Mouse (Mus musculus) 3T3-L1 (cell line): ENCODE measurements around the gene Zfp282.
"Not testable (repeated sequence)": the region's sequence is repeated elsewhere in the genome, so short reads cannot be mapped to it uniquely, and the experiment has no call there.

Experiments
- DNase-seq: peaks from one replicate; pipeline ENCODE4 v3.0.0-alpha.2; 2015; ENCODE audit warnings: low read depth, low spot score

Zfp282 gene

DNA sequence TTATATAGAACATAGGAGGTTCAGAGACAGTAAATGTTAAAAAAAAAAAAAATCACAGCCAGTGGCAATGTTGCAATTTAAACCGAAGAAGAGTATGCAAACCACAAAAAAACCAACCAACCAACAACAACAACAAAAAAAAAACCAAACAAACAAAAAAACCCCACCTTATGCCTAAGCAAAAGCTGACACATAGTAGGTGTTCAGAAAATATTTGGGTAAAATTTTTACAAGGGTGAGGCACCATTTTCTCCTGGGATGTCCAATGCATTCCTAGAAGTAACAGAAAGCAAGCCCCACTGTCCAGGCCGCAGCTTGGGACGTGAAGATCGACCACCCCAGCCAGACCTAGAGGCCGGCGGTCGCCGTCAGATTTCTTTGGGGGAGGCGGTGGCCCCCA is at the start of gene Zfp282:
Zfp282 (plus strand) TSS at position 147 of the 400 bp plus-strand sequence.
- no peak for DNase-seq

DNA sequence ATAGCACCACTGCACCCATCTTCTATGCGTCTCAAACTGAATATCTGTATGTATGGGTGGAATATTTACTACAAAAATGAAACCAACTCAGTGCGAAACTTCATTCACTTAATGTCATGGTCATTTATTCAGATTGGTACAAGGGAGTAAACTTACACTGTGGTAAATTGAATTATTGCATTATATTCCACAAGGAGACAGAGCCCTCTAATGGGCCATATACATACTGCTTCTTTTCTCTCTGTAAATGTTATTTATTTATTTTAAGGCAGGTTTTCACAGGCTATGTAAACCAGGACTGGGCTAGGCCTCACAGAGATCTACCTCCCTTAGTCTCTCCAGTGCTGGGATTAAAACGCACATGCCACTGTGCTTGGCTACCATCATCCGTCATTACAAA is 49.5 kb upstream of the Zfp282 start:
- no peak for DNase-seq

DNA sequence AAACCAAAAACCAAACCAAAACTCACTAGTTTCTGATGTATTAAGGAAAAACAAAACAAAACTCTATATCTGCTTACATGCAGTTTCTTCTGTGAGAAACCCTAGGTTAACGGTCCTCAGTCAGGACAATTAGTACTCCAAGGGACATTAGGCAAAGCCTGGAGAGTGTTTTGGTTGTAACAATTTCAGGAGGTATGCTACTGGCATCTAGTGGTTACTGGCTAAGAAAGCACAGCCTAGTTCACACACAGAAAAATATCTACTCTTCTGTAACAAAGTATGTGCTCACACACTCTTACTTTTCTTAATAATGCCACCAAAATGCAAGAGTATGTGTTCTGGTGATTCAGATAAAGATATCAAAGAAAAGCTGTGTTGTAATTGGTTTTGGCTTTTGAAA is 48.1 kb upstream of the Zfp282 start:
- DNase-seq, result peak; percentile 73

DNA sequence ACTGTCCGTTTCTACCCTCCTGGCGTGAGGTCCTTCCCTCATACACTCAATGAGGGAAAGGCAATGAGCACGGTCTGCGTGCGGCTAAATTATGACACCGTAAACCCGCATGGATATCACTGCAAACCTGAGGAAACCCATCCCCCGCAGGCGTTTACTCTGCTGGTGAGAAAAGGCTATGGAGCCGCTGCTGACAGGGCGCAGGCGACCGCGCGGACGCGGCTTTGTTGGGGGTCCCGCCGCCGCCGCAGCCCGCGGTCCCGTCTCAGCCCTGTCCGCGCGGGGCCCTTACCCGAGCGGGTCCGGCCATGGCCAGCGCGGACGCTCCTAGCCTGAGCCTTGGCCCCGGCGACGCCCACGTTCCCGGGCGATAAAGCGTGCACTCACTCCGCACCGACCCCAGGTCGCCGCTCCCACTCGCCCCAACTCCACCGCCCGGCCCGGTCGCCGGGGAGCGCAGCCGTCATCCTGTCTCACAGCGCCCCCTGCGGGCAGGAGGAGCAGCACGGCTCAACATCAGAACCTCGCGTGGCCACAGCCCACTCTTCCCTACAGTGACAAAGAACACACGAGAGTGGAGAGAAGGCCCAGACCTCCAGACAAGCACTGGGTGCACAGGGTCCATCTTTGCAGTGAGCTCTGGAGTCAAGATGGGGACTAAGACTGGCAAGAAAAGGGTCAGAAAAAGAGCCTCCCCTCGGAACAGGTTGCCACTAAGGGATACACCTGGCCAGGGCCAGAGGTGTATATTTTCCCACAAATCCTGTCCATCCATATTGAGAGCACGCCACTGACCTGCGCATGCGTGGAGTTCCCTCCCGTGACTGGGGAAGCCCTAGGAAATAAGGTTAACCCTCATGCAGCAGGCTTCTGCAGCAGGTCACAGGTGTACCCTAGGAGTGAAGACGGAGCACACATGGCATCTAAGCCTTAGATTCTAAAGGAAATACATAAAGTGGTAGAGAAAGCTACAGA is 46.6 kb upstream of the Zfp282 start, which contains the start of gene Zfp786:
Zfp786 (minus strand) TSS at position 764 of the 975 bp plus-strand sequence.
- DNase-seq, result peak; percentile 89

DNA sequence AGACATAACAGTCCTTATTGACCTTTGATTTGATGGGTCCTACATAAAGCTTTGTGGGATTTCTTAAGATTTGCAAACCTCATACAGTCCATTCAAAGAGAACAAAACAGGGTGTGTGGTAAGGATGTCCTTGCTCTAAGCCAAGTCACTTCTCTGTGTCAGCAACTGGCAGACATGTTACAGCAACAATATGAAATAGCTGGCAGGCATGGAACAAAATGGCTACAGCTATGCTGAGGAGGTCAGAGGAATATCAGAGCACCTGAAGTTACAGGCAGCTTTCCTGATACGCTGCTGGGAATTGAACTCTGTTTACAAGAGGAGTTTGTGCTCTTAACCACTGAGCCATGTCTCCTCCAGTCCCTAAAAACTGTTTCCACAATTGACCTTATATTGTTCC is 44.8 kb upstream of the Zfp282 start:
- no peak for DNase-seq

DNA sequence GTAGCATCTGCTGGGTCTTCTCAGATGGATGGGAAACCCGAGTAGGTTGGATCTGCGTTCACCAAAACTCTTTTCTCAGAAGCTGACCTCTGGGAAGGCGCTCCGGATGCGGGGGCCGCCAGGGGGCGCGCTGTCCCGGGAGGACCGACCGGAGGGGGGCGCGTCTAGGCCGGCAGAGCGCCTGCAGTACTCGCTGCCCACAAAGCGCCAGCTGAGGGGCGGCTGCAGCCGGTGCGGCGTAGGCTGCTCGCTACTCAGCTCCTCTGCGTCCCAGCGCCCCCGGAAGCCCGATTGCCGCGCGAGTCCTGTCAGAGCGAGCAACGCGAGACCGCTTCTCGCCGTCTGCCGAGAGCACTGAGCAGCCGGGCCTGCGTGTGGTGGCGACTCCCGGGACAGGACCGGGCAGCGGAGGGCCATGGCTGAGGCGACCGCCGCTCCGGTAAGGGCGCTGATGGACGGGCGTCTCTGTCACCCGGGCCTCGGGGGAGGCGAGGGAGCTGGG is 41.5 kb upstream of the Zfp282 start, which contains the start of gene Zfp398:
Zfp398 (plus strand) TSS at position 180 of the 502 bp plus-strand sequence.
- peak; percentile 94 for DNase-seq

DNA sequence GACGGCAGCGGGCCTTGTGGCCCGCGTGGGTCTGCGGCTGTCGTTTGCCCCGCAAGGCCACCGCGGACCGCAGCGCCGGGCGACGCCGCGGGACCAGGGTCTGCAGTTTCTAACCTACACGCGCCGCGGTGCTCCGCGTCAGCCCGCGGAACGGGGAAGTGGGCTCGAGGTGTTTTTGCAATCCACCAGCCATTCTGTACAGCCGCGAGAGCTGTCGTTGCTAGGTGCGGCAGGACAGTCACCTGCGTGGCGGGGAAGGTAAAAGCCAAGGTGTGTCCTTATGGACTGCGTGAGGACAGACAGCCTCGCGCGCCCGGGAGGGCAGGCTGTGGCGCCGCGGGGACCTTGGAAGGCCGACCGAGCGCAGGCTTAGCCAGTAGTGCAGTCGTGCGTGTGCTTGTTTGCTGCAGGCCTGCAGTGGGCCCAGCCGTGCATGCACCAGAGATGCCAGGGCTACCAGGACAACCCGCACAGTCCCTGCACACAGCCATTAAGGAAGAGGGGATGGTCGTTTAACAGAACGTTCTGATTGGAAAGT is 41.0 kb upstream of the Zfp282 start:
- DNase-seq, result peak; percentile 64

DNA sequence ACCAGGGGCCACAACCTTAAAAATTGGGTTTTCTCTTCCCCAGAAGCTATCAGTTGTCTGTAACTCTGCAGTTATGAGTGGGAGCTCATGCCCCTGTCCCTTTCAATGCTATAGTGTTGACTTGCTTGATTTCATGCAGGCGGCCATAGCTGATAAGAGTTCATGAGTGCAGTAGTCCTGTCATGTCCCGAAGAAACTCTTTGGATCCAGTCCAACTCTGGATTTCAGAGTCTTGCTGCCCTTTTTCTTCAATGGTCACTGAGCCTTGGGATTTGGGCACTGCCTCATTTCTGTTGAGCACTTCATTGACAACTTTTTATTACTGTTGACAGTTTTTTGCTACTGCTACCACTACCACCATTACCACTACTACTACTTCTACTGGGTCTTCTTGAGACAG is 39.4 kb upstream of the Zfp282 start:
- no peak for DNase-seq

DNA sequence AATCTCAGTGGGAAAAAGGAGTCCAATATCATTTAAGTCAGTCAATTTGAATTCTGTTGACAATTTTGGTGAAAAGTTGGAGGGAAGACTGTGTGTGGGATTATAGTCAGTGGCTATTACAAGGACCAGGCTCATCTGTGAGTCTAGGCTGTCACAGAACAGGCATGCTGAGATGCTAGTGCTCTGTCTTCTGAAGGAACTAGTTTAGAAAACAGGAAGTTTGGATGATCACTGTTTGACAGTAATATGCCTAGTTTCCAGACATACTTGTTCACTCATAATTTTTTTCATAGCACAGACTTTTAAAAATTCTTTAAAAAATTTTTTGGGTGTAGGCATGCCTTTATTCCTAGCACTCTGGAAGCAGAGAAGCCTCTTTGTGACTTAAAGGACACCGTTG is 35.9 kb upstream of the Zfp282 start:
- DNase-seq, result no peak

DNA sequence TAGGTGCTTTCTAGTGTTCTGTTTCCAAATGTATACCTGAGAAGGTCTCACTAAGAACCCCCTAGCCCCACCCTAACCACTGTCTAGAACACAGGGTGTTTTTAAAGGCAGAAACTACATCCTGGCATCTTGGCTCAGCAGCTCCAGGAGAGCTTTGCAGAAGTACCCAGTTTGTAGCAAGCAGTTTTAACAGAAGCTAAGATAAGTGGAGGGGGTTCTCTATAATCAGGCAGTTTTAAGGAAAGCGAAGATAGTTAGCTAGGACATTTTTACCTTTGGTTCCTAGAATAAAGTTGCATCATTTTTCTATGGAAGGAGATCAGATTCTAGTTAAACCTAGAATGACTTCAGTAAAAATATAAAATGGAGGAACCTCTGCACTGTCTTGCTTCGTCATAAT is 35.2 kb upstream of the Zfp282 start:
- no peak for DNase-seq

DNA sequence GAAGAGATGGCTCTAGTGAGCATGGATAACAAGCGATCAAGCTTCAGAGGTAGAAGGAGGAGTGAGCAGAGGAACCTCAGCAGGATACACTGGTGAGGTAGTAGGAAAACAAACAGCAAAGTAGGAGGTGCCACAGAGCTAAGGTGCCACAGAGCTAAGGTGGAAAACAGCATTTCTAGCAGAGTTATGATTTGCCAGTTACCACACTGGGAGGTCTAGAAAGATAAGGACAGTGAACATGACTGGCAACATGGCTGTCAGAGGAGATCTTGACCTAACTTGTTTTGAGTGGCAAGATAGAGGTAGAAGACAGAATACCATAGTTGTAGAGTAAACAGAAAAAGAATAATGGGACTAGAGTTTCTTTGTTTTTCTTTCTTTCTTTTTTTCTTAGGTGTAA is 34.7 kb upstream of the Zfp282 start:
- no peak for DNase-seq

DNA sequence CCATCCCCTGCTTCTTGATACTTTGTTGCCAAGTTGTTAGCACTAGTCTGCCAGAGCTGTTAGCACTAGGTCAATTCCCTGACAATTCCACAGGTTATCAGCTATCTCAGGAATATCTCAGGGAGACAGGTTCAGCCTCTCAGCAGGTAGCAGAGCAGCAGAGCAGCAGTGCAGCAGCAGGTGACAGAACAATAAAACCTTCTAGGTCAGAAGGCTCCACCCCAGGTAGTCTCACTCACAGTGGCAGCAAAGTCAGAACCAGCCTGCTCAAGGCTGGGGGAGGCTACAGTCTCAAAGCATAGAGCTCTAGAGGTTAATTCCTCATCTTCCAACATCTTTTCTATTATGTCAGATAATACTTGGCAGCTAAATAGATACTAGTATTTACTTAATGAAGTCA is 31.2 kb upstream of the Zfp282 start:
- no peak for DNase-seq

DNA sequence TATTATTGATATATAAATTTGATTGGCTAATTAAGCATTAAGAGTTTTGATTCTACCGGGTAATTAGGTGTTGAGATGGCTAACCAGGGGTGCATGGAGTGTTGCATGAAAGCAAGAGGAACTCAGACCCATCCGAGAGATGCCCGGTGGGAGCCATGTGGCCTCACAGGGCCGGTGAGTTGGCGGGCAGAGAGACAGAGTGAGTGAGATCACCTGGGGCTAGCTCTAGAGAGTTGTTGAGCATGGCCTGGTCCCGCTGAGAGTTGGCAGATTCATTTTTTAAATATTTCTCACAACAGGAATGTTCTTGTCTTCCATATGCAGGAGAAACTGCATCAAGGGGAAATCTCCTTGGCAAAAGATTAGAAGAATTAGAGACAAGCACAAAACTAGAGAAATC is 19.8 kb upstream of the Zfp282 start:
- no peak for DNase-seq

DNA sequence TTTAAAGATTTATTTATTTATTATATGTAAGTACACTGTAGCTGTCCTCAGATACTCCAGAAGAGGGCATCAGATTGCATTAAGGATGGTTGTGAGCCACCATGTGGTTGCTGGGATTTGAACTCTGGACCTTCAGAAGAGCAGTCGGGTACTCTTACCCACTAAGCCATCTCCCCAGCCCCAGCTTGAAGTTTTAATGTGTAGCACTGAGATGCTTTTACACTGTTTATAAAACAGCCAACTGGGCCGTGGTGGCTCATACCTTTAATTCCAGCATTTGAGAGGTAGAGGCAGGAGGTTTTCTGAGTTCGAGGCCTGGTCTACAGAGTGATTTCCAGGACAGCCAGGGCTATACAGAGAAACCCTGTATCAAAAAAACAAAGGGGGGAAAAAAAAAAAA is 19.3 kb upstream of the Zfp282 start:
- not testable (repeated sequence) for DNase-seq

DNA sequence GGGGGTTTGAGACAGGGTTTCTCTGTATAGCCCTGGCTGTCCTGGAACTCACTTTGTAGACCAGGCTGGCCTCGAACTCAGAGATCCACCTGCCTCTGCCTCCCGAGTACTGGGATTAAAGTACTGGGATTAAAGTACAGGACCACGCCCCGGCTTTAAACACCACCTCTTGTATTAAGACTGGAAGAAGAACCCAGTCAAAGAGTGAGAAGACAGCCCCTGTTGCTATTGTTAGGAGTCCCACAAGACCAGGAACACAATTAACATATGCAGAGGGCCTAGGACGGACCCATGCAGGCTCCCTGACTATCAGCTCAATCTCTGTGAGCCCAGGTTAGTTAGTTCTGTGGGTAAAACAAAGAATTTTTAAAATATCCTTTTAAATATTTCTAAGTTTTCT is 4.7 kb upstream of the Zfp282 start:
- DNase-seq, result no peak

DNA sequence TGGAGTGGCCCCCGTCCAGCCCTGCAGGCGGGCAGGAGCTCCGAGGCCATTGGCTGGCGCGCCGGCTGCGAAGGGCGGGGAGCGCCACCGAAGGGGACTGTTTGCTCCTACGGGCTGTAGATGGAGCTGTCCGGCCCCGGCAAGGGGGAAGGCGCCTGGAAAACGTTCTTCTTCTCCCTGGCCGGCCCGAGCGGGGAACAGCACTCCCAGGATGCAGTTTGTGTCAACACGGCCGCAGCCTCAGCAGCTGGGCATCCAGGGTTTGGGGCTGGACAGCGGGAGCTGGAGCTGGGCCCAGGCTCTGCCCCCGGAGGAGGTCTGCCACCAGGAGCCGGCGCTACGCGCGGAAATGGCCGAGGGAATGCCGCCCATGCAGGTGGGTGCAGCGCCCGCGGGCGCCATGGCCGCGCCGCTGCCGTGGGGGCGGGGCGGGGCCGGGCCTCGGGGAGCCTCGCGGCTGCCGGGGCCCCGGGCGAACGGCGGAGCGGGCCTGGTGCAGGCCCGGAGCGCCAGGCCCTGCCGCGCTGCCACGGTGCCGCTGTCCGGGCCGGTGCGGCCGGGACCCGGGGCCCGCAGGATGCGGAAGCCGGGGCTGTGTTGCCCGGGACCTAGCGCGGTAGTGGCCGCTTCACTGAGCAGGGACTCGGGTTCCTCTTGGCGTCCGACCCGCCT is 593 bp downstream of the Zfp282 start:
- DNase-seq, result peak; percentile 94

DNA sequence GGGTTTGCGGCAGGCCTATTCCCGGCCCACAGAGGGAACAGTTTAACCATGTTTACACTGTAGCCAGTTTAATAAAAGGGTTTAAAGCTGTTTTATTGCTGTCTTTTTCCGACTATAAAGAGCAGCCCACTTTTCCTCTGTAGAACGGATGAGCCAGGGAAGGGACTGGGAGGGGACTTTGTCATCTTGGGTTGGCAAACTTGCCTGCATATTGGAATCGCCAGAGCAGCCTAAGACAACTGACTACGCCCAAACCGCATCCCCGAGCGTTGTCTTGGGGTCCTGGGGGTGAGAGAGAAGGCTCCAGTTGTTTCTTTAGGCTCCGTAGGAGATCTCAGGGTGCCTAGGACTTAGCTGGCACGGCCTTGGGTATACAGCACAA is 1.1 kb downstream of the Zfp282 start:
- DNase-seq, result peak; percentile 59

DNA sequence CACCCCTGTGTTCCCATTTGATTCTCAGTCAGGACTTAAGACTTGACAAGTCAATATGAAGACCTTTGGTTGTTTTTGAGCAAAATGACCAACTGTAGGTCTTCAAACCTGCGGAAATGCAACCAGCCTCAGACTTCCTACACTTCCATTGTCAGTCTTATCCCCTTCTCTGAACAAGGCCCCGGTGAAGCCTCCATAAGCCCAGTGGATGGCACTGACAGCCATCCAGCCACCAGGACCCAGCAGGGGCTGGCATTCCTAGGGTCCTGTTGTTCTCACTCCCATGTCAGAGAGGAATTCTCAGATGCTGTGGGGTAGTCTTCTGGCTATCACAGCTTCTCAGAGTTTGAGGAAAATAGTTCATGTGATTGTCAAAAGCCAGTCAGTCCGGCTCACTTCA is 1.6 kb downstream of the Zfp282 start:
- peak; percentile 48 for DNase-seq

DNA sequence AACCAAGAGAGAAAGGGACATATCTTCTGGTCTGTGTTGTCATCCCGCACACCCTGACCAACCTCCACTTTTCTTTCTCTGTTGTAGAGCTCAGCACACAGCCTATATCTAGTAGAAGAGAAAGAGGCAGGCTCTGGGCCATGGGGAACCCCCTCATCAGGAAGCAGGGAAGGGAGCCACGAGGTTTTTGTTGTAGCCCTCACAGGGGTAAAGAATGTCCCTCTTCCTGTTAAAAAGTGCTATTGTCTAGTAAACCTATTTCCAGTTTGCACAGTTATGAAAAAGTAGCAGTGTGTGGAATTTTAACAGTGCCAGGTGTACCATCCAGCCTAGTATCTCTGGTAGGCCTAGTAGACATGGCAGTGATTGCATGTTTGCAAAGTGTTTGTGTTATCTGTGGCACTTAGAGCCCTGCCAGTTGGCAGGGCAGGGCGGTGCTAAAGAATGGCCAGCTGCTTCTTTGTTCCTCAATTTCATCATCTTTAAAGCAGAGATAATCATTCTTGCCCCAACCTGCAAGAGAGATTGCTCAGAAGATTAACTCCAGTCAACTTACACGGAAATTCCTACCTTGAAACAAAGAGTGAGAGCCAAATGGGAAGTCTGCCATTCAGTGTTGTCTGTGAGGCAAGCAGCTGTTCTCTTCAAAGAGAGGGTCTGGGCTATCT is 2.2 kb downstream of the Zfp282 start:
- peak; percentile 25 for DNase-seq

DNA sequence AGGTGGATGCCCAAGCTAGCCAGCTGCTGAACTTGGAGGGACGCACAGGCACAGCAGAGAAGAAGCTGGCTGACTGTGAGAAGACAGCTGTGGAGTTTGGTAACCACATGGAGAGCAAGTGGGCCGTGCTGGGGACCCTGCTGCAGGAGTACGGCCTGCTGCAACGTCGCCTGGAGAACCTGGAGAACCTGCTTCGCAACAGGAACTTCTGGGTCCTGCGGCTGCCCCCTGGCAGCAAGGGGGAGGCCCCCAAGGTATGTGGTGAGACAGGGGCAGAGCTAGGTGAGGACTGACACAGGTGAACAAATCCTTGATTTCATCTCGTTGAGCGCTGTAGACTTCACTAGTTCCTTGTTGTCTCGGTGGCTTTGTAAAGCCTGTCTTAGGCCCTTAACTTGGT is 3.2 kb downstream of the Zfp282 start:
- no peak for DNase-seq

DNA sequence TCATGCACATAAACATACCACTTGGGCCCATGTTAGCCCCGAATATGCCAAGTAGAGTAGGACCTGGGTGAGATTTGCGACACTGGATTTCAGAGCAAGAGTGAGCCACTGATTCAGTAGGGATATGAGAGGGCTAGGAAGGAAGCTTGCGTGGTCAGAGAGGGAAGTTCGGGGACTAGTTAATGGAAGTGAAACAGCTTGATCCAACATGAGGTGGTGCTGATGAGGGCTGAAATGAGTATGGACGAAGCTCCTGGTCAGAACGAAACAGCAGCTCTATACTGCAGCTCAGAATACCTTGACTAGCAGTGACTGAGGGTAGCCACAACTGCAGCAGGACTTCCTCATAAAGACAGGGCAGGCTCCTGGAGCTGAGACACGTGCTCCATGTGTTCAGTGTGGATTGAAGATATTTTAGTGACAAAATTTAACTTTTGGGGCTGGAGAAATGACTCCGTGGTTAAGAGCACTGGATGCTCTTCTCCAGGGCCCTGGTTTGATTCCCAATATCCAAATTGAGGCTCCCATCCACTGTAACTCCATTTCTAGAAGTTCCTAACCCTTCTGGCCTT is 11.9 kb downstream of the Zfp282 start:
- DNase-seq, result no peak
